Mouse (Mus musculus): ENCODE results near the gene Rasl11b.

Rasl11b gene

GRCm38 (mm10) chr5:74208438-74208837 is 13.4 kb downstream of the Rasl11b start:
- DNase-seq (ENCODE audit: low spot score in 2 of 2), result no peak

DNA sequence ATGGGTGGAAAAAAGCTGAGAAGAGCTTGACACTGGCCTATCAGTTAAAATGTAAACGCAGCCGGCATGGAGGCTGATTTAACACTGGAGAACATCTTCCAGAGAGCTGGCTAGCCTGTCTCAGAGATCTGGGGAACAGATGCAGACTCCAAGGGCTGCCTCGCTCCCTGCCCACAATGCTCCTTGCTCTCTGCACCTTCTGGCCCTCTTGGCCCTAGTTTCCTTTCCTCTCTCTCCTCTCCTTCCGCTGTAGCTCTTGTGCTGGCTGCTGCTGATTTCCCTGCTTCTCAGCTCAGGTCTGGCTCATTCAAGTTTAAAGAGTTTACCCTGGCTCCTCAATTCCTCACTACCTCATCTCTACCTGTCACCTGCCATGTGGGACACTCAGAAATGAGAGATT is 14.6 kb downstream of the Rasl11b start:
- no peak for DNase-seq (ENCODE audit: low spot score in 2 of 2)

DNA sequence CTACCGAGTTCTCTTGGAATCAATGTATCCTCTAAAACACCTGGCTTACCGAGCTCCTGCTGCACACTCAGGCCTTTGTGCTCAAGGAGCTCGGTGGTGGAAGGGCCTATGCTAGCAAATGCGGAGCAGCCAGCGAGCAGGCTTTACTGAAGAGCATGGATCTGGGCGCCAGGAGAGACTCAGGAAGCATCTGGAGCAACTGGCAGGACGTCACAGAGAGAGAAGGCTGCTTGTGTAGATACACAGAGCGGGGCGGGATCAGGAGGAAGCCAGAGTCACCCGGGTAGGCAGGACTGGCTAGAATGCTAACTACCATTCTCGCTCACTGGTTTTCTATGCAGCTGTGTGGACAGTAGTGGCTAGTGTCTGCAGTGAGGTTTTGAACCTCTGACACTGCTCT is 16.3 kb downstream of the Rasl11b start:
- no peak for DNase-seq (ENCODE audit: low spot score in 2 of 2)

DNA sequence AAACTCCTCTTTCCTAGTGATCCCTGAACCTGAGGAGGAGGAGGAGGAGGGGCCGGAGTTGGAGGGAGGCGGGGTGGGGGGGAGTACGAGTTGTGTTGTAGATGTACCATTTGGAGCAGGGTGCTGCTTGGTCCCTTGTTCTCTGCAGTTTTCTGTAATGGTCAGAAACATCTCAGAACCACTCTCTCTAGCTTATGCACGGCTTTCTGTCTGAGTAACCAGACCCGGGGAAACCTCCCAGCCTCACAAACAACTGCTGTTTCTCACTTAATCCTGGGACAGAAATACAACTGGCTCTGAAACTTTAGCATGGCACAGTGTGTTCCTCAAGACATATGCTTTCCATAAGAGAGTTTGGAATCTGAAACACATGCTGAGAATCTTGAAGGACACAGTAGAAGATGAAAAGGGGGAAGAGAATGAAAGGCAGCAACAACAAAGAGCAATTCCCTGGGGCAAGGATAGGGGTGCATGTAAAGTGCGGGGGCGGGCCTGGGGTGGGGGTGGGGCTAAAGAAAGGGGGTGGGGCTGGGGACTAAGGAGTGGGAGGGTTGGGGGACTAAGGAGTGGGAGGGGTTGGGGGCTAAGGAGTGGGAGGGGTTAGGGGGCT is 19.5 kb downstream of the Rasl11b start:
- DNase-seq (ENCODE audit: low spot score in 2 of 2), result no peak

GRCm38 (mm10) chr5:74215125-74215524 is 20.0 kb downstream of the Rasl11b start:
- DNase-seq (ENCODE audit: low spot score in 2 of 2), result no peak

DNA sequence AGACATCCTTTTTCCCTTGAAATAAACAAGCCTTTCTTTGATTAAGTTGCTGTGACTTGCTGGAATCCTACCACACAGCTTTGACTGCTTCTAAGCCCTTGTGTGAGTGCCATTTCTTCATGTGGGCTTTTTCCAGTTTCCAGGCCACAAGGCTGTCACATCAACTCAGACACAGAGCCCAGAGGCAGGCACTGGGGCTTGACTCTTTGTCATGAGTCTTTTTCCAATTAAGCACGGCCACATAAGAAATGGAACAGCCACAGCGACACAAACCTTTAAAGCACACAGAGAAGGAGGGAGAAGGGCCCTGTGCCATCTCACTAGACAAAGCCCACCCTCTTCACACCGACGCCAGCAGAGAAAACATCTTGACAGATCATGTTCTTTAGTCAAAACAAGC is 23.4 kb downstream of the Rasl11b start:
- DNase-seq (ENCODE audit: low spot score in 2 of 2), result no peak

DNA sequence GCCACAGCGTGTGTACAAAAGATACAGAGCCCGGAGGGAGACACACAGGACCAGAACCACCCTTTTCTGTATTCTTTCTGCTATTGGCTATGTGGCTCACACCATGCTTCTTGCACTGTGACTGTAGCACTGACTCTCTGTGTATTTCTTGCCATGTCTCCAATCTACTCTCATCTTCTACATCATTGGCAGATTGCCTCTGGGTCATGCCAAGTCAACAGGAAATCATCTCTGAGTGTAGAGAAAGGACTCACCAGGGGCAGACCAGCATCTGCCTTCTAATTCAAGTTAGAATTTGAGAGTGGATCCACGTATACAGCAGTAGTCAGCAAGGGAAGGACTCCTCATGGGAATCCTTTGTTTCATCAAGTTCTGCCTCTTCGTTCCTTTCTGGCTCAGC is 27.5 kb downstream of the Rasl11b start:
- DNase-seq (ENCODE audit: low spot score in 2 of 2), result no peak

DNA sequence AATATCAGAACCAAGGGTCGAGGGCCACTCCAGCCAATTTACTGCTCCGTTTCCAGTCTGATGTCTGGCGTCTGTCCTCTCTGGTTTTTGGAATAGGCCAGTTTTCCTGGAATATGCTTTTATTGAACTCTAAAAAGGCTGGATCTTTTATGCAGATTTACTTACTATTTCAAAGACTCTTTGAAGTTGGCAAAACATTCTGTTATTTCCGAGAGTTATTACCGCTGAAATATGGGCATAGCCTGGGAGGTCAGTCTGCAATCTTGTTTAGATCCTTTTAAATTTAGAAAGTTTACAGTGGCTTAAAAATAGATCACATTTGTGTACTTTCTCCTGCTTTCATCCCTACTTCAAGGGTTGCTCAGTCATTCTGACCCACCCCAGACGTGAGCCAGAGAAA is 29.4 kb downstream of the Rasl11b start:
- DNase-seq (ENCODE audit: low spot score in 2 of 2), result no peak

GRCm38 (mm10) chr5:74226183-74226582 is 31.1 kb downstream of the Rasl11b start:
- no peak for DNase-seq (ENCODE audit: low spot score in 2 of 2)

DNA sequence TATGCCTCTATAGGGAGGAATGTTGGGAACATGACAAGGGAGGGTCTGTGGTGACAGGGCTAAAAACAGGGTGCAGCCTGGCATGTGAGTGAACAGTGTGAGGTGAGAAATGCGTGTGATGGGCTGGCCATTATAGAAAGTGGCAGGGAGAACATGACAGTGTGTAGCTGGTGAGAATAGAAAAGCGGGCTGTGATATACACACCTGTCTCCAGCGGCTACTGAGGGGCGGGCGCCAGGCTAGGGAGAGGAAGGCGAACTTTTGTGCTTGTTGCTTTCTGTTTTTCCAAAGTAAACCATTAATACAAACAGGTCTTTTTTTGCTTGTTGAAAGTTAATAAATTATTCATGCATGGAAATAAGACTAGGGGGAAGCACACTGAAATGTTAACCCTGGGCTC is 32.3 kb downstream of the Rasl11b start:
- no peak for DNase-seq (ENCODE audit: low spot score in 2 of 2)

GRCm38 (mm10) chr5:74228938-74229337 is 33.9 kb downstream of the Rasl11b start:
- DNase-seq (ENCODE audit: low spot score in 2 of 2), result peak in 1 of 2 experiments; percentile 15

DNA sequence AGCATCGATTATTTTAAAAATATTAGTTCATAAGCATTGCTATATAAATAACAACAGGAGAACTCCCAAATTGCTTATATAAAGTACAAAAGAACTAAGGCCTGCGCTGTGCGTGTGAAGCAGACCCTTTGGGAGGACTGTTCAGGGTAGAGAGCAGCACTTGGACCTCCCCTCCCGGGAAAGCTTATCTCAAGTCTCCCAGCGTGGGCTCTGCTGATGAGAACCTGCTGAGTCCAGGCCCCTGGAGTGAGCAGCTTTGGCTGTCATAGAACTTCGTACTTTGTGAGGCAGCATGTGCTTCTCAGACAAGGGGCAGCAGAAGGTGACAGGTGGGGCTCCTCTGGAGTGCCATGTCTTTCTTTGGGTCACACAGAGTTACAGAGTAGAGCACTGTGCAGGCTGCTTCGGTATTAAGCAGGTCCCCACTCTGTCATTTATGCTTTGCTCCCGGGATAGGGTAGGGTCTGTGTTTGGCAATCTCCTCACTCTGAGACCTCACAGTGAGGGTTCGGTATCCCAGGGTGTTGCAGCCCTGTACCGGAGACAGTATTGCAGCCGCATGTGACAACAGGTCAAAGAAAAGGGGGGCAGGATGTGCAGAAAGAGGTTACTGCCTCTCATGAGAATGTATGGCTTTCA is 34.8 kb downstream of the Rasl11b start:
- DNase-seq (ENCODE audit: low spot score in 2 of 2), result no peak

DNA sequence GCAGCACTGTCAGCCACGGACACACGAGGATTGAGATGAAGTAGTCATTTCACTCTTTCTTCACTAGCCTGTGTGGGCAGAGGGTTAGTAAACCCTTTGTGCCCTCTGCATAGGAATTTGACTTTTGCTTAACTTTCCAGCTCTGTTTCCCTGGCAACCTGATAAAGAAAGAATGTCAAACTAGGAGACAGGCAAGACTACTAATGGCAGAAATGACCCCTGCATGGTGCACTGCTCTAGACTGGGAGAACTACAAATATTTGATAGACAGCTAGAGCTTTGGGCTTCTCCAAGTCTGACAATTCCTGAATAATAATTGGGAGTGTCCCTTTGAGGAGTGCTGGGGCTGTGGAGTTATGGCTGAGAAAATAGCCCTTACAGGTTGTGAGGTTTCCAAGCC is 35.4 kb downstream of the Rasl11b start:
- no peak for DNase-seq (ENCODE audit: low spot score in 2 of 2)

DNA sequence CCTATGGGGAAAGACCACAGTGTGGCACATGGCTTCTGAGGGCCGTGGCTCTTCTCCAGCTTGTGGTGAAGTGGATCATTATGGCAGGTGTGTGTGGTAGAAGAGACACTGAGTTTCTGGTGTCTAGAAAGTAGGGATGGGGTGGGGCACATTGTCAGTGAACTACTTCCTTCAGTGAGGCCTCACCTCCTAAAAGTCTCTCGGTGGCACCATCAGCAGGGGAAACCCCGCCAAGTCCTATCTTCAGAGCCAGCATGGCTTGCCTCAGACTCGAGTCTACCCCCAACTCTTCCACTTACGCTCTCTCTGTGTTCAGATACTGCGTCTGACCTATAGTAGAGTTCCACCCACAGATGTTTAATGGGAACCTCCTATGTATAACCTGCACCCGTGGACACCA is 38.7 kb downstream of the Rasl11b start:
- DNase-seq (ENCODE audit: low spot score in 2 of 2), result no peak

DNA sequence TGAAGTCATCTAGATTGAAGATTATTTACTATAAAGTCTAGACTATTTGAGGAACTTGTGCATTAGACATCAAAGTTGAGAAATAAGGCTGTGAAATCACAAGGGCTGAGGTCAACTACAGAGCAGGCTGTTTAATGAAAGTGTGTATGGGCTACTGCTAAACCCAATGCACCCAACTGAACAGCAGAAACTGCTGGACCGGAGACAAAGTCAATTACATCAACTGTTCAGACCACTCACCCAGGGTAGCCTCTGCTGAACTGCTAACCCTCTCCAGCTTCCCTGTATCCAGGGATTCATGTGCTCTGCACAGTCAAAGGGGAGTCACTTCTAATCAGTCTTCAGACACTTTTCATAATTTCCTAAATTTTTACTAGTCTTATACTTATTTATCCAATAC is 44.3 kb downstream of the Rasl11b start:
- DNase-seq (ENCODE audit: low spot score in 2 of 2), result no peak

GRCm38 (mm10) chr5:74240298-74240697 is 45.2 kb downstream of the Rasl11b start:
- no peak for DNase-seq (ENCODE audit: low spot score in 2 of 2)

DNA sequence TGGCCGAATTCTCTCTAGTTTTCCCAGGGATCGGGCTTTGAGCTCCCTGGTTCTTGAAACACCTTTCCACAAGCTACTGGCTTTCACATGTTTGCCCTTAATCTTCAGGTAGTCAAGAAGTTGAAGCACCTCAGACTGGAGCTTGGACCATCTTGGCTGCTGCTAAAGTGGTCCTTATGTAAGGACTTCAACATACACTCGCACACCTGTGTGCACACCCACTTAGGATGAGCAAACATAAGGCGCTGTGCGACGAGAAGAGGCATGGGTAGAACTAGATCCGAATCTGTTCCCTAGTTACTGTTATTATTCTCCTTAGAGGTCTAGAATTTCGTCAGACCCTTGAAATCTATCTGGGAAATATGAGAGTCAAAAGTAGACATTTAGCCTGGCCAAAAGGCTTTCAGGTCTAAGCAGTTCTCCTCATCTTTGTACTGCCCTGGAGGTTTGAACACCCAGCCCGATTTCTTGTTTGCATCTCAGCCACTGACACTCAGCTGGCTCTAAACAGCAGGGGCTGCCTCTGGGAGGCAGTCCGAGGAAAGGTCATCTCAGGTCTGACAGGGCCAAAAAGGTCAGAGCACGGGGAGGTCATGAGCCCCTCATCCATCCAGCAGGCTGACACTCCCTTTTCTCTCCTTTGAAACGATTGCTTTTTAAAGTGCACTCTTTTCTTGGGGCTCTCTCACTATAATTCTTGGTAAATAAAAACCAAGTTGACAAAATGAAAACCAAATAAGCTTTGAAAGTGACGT is 46.0 kb downstream of the Rasl11b start:
- DNase-seq (ENCODE audit: low spot score in 2 of 2), result no peak

DNA sequence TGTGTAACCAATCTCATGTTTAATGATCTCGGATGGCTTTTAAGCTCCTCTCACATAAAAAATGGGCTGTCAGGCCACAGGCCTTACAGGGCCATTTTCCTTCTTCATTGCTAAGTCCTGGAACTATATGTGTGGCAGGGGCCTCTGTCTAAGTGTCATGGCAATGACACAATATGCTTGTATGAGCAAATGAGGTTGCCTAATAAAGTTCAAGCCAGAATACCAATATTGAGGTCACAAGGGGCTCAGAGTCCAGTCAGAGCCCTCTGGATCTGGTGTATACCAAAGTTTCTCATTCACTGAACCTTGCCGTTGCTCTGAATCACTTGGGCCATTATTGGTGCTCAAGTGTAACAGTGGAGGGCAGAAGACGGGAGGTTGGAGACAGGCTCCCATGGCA is 47.6 kb downstream of the Rasl11b start:
- no peak for DNase-seq (ENCODE audit: low spot score in 2 of 2)

GRCm38 (mm10) chr5:74244406-74245019 is 49.4 kb downstream of the Rasl11b start:
- no peak for DNase-seq (ENCODE audit: low spot score in 2 of 2)

DNA sequence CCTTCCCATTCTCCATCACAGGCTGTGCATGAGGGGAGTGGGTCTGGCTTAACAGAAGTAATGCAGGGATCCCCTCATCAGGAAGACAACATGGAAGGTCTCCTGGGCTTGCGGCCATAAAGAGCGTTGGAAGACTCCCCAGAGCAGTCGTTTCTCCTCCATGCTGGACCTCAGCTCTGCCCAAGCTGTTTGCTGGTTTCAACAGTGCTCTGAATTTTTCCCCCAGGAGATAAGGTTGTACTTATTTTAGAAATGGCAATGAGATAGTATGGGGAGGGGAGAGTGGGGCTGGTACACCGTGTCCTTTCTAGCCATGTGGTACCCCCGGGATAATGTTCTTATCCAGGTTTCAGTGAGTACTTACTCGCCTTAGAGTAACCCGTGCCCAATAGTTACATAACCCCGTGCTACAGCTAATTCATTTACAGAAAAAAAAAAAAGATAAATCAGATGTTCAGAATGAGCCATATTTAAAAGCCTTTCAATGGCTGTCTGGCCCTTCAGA is 50.6 kb downstream of the Rasl11b start:
- no peak for DNase-seq (ENCODE audit: low spot score in 2 of 2)

- no peak for DNase-seq (ENCODE audit: low spot score in 2 of 2)
Observed at GRCm38 (mm10) chr5:74246453-74246852, 51.4 kb downstream of the Rasl11b start.

DNA sequence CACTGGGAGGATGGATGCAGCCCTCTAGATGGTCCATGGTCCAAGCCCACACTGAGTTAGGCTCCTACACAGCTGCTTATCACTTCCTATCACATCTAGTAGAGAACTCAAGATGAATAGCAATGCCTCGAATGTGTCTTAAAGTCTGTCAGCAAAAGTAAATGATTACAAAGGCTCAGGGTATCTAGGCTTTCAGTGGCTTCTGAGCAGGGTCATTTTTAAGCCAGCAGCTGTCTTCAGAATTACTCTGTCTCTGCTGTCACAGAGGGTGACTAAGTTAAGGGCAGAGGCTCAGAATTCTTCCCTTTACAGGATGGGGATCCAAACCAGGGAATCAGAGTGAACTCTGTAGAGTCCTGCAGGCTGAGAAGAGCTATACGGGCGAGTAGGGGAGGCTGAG is 51.9 kb downstream of the Rasl11b start:
- DNase-seq (ENCODE audit: low spot score in 2 of 2), result no peak

Measured in urinary bladder, adult 18-20 months (tissue).